ENCODE assay signal across 11 mouse cellular contexts in genomic region chr11:115179191-115179590, GRCm38 (mm10). TPM values are rescaled to one million over a fixed set of nuclear protein-coding genes. Genes with fewer than 3 reads are reported as not detected.
DNase-seq lines count a peak whose midpoint lies in the region; ATAC-seq and TF ChIP-seq lines count a peak whose summit lies in the region.
"Had no signal": no experiment of that assay in that cellular context is flagged by ENCODE, and none has a peak within 500 bp of the region (broad histone marks: within the 10 kb centered on the region; RNA-seq: fewer than 3 reads in every experiment).

No protein-coding gene starts in this region.

- 0 out of 2 replicates have a peak, but pooled peaks cover 5% of the 10 kb centered on the region for H3K27me3 ChIP-seq in embryonic facial prominence, embryonic 14.5 days (replicated peaks; ENCODE audit: control insufficient read depth, insufficient read depth, low read length)
- H3K27me3 ChIP-seq in embryonic facial prominence, embryonic 10.5 days (replicated peaks; ENCODE audit: low read depth, poor library complexity, severe bottlenecking): peaks cover 37% of the 10 kb centered on the region
- H3K27me3 ChIP-seq in liver, embryonic 15.5 days: no peaks in the 10 kb centered on the region
- no peaks in the 10 kb centered on the region for H3K27me3 ChIP-seq in liver, embryonic 11.5 days (replicated peaks; ENCODE audit: control insufficient read depth, insufficient read depth, low read length)
- H3K27me3 ChIP-seq in intestine, embryonic 16.5 days (replicated peaks; ENCODE audit: control insufficient read depth, insufficient read depth, low read length): no peaks in the 10 kb centered on the region
- H3K27me3 ChIP-seq in small intestine, adult 2 months (ENCODE audit: control insufficient read depth, insufficient read depth, low read length): no peaks in the 10 kb centered on the region

- no peak for DNase-seq in embryonic facial prominence, embryonic 14.5 days (ENCODE audit: low spot score)
- no peak for DNase-seq in embryonic facial prominence, embryonic 10.5 days (ENCODE audit: low spot score)
- DNase-seq in liver, embryonic 11.5 days (ENCODE audit: low spot score): no peak
- DNase-seq in spleen, adult 12 weeks (ENCODE audit: low spot score): no peak
- no peak for DNase-seq in urinary bladder, adult 18-20 months (ENCODE audit: low spot score in 2 of 2)
- DNase-seq: gastrocnemius, postnatal 36 days; kidney, postnatal 10 days; lung, postnatal 14 days had no signal

- no peak for TF ChIP-seq POLR2A in small intestine, adult 2 months (IDR thresholded peaks at IDR 0.05; ENCODE audit: low read depth, low read length)

- no peak overlapping the region for H3K4me3 ChIP-seq in embryonic facial prominence, embryonic 14.5 days (ENCODE audit: low read depth, low read length)
- no peak overlapping the region for H3K4me3 ChIP-seq in embryonic facial prominence, embryonic 10.5 days
- no peak overlapping the region for H3K4me3 ChIP-seq in liver, embryonic 15.5 days (replicated peaks)
- no peak overlapping the region for H3K4me3 ChIP-seq in liver, embryonic 11.5 days (ENCODE audit: low read depth, low read length)
- no peak overlapping the region for H3K4me3 ChIP-seq in intestine, embryonic 16.5 days (ENCODE audit: low read length)
- no peak overlapping the region for H3K4me3 ChIP-seq in small intestine, adult 2 months (ENCODE audit: low read depth, low read length)

- H3K36me3 ChIP-seq in embryonic facial prominence, embryonic 14.5 days (ENCODE audit: control insufficient read depth, insufficient read depth, low read length): peaks cover 8% of the 10 kb centered on the region; the same call in 1 of the 2 replicates
- H3K36me3 ChIP-seq in embryonic facial prominence, embryonic 10.5 days (replicated peaks): peaks cover 15% of the 10 kb centered on the region
- peaks cover 38% of the 10 kb centered on the region for H3K36me3 ChIP-seq in liver, embryonic 15.5 days (replicated peaks)
- H3K36me3 ChIP-seq in liver, embryonic 11.5 days (ENCODE audit: control insufficient read depth, insufficient read depth, low read length): peaks cover 9% of the 10 kb centered on the region; the same call in 1 of the 2 replicates
- H3K36me3 ChIP-seq in intestine, embryonic 16.5 days (ENCODE audit: control insufficient read depth, insufficient read depth, low read length): no peaks in the 10 kb centered on the region; the same call in 1 of the 2 replicates
- peaks cover 79% of the 10 kb centered on the region for H3K36me3 ChIP-seq in small intestine, adult 2 months (ENCODE audit: control insufficient read depth, insufficient read depth, low read length)

- H3K4me2 ChIP-seq in embryonic facial prominence, embryonic 14.5 days (ENCODE audit: low read depth, low read length): no peak overlapping the region
- no peak overlapping the region for H3K4me2 ChIP-seq in liver, embryonic 15.5 days
- no peak overlapping the region for H3K4me2 ChIP-seq in liver, embryonic 11.5 days
- H3K4me2 ChIP-seq in intestine, embryonic 16.5 days (ENCODE audit: low read depth, low read length): no peak overlapping the region

- H3K9me3 ChIP-seq in embryonic facial prominence, embryonic 14.5 days (ENCODE audit: control insufficient read depth, low read length): no peaks in the 10 kb centered on the region
- no peaks in the 10 kb centered on the region for H3K9me3 ChIP-seq in embryonic facial prominence, embryonic 10.5 days
- H3K9me3 ChIP-seq in liver, embryonic 15.5 days (replicated peaks): no peaks in the 10 kb centered on the region
- no peaks in the 10 kb centered on the region for H3K9me3 ChIP-seq in liver, embryonic 11.5 days (ENCODE audit: control insufficient read depth, low read length)
- H3K9me3 ChIP-seq in intestine, embryonic 16.5 days (ENCODE audit: control insufficient read depth, low read length): no peaks in the 10 kb centered on the region

- peaks cover 20% of the 10 kb centered on the region for H3K4me1 ChIP-seq in embryonic facial prominence, embryonic 14.5 days (ENCODE audit: control insufficient read depth, insufficient read depth, low read length)
- H3K4me1 ChIP-seq in embryonic facial prominence, embryonic 10.5 days: peaks cover 57% of the 10 kb centered on the region
- peaks cover 60% of the 10 kb centered on the region for H3K4me1 ChIP-seq in liver, embryonic 15.5 days (replicated peaks)
- H3K4me1 ChIP-seq in liver, embryonic 11.5 days (replicated peaks; ENCODE audit: control insufficient read depth, insufficient read depth, low read length): peaks cover 34% of the 10 kb centered on the region
- peaks cover 65% of the 10 kb centered on the region for H3K4me1 ChIP-seq in intestine, embryonic 16.5 days (ENCODE audit: control insufficient read depth, insufficient read depth, low read length)
- H3K4me1 ChIP-seq in small intestine, adult 2 months (ENCODE audit: control insufficient read depth, insufficient read depth, insufficient read length, low read length): peaks cover 67% of the 10 kb centered on the region

- no peak overlapping the region for H3K9ac ChIP-seq in embryonic facial prominence, embryonic 14.5 days (ENCODE audit: low read depth, low read length)
- H3K9ac ChIP-seq in liver, embryonic 15.5 days: no peak overlapping the region
- no peak overlapping the region for H3K9ac ChIP-seq in liver, embryonic 11.5 days (ENCODE audit: low read depth, low read length)
- H3K9ac ChIP-seq in intestine, embryonic 16.5 days (ENCODE audit: low read depth, low read length): peak overlapping the region; percentile 6

- no peak for TF ChIP-seq CTCF in small intestine, adult 2 months (IDR thresholded peaks at IDR 0.05; ENCODE audit: extremely low read depth, insufficient read length, insufficient replicate concordance, low read depth, low read length)

- WGBS in embryonic facial prominence, embryonic 14.5 days: 41% methylated on average over 6 of the region's 6 CpGs
- WGBS in embryonic facial prominence, embryonic 10.5 days: 39% methylated on average over 6 of the region's 6 CpGs
- WGBS in liver, embryonic 15.5 days (ENCODE audit: insufficient replicate concordance): 68% methylated on average over 6 of the region's 6 CpGs
- WGBS in liver, embryonic 11.5 days: 75% methylated on average over 6 of the region's 6 CpGs
- WGBS in intestine, embryonic 16.5 days: 61% methylated on average over 6 of the region's 6 CpGs
- WGBS in small intestine, adult 2 months: 70% methylated on average over 6 of the region's 6 CpGs

- no peak overlapping the region; the same call in 1 of the 2 replicates for H3K27ac ChIP-seq in embryonic facial prominence, embryonic 14.5 days (replicated peaks; ENCODE audit: low read depth, low read length)
- H3K27ac ChIP-seq in embryonic facial prominence, embryonic 10.5 days (replicated peaks): no peak overlapping the region
- peak overlapping the region; percentile 33; the same call in 1 of the 2 replicates for H3K27ac ChIP-seq in liver, embryonic 15.5 days (replicated peaks)
- H3K27ac ChIP-seq in liver, embryonic 11.5 days (ENCODE audit: low read depth, low read length): no peak overlapping the region
- peak overlapping the region; percentile 23 for H3K27ac ChIP-seq in intestine, embryonic 16.5 days (ENCODE audit: low read length)
- peak overlapping the region; percentile 93 for H3K27ac ChIP-seq in small intestine, adult 2 months (ENCODE audit: insufficient read depth, low read depth, low read length)

- ATAC-seq in embryonic facial prominence, embryonic 14.5 days (ENCODE audit: low read depth): peak; percentile 35; the same call in 1 of the 2 replicates
- ATAC-seq in liver, embryonic 15.5 days (ENCODE audit: insufficient read depth): no peak
- ATAC-seq in liver, embryonic 11.5 days (replicated peaks; ENCODE audit: low FRiP score): no peak
- no peak for ATAC-seq in intestine, embryonic 16.5 days

RNA-seq across cellular contexts. Expression of gene Tmem104, which starts 8.1 kb away (rescaled TPM):
- 12.5 and 14.9 TPM in 2 replicates for polyA plus RNA-seq in embryonic facial prominence, embryonic 14.5 days (2014; fragmentation: Nextera tagmentation; extraction: Ambion mirVana)
- 10.1 and 10.3 TPM in 2 replicates for polyA plus RNA-seq in embryonic facial prominence, embryonic 10.5 days (2016; fragmentation: Nextera tagmentation; extraction: Ambion mirVana)
- polyA plus RNA-seq in liver, embryonic 15.5 days (2015; fragmentation: Nextera tagmentation; extraction: Ambion mirVana): 5.1 and 6.0 TPM in 2 replicates
- polyA plus RNA-seq in liver, embryonic 11.5 days (2014; fragmentation: Nextera tagmentation; extraction: Ambion mirVana): 10.8 and 13.1 TPM in 2 replicates
- 11.6 and 13.2 TPM in 2 replicates for polyA plus RNA-seq in intestine, embryonic 16.5 days (2015; fragmentation: Nextera tagmentation; extraction: Ambion mirVana)
- 10.0 and 21.0 TPM in 2 replicates for polyA plus RNA-seq in small intestine, adult 2 months (2012; rRNA removed)

RNA-seq across cellular contexts. Expression of gene Nat9, which starts 8.5 kb away (rescaled TPM):
- 20.0 and 23.3 TPM in 2 replicates for polyA plus RNA-seq in embryonic facial prominence, embryonic 14.5 days (2014; fragmentation: Nextera tagmentation; extraction: Ambion mirVana)
- 18.2 and 18.4 TPM in 2 replicates for polyA plus RNA-seq in embryonic facial prominence, embryonic 10.5 days (2016; fragmentation: Nextera tagmentation; extraction: Ambion mirVana)
- 9.9 and 11.6 TPM in 2 replicates for polyA plus RNA-seq in liver, embryonic 15.5 days (2015; fragmentation: Nextera tagmentation; extraction: Ambion mirVana)
- polyA plus RNA-seq in liver, embryonic 11.5 days (2014; fragmentation: Nextera tagmentation; extraction: Ambion mirVana): 17.0 and 20.1 TPM in 2 replicates
- 24.9 and 26.5 TPM in 2 replicates for polyA plus RNA-seq in intestine, embryonic 16.5 days (2015; fragmentation: Nextera tagmentation; extraction: Ambion mirVana)
- polyA plus RNA-seq in small intestine, adult 2 months (2012; rRNA removed): 22.7 and 35.6 TPM in 2 replicates

RNA-seq across cellular contexts. Expression of gene Slc9a3r1, which starts 16.1 kb away (rescaled TPM):
- polyA plus RNA-seq in embryonic facial prominence, embryonic 14.5 days (2014; fragmentation: Nextera tagmentation; extraction: Ambion mirVana): 40.6 and 43.5 TPM in 2 replicates
- polyA plus RNA-seq in embryonic facial prominence, embryonic 10.5 days (2016; fragmentation: Nextera tagmentation; extraction: Ambion mirVana): 39.2 and 42.5 TPM in 2 replicates
- 76.4 and 82.1 TPM in 2 replicates for polyA plus RNA-seq in liver, embryonic 15.5 days (2015; fragmentation: Nextera tagmentation; extraction: Ambion mirVana)
- polyA plus RNA-seq in liver, embryonic 11.5 days (2014; fragmentation: Nextera tagmentation; extraction: Ambion mirVana): 117 and 121 TPM in 2 replicates
- 380 and 424 TPM in 2 replicates for polyA plus RNA-seq in intestine, embryonic 16.5 days (2015; fragmentation: Nextera tagmentation; extraction: Ambion mirVana)
- 314 and 949 TPM in 2 replicates for polyA plus RNA-seq in small intestine, adult 2 months (2012; rRNA removed)

RNA-seq across cellular contexts. Expression of gene Cd300lf, which starts 45.4 kb away (rescaled TPM):
- 0.14 and 0.56 TPM in 2 replicates for polyA plus RNA-seq in embryonic facial prominence, embryonic 14.5 days (2014; fragmentation: Nextera tagmentation; extraction: Ambion mirVana)
- 0.19 TPM in 1 of 2 replicates, not detected in the other for polyA plus RNA-seq in embryonic facial prominence, embryonic 10.5 days (2016; fragmentation: Nextera tagmentation; extraction: Ambion mirVana)
- polyA plus RNA-seq in liver, embryonic 15.5 days (2015; fragmentation: Nextera tagmentation; extraction: Ambion mirVana): 4.5 and 4.8 TPM in 2 replicates
- 0.63 and 0.86 TPM in 2 replicates for polyA plus RNA-seq in liver, embryonic 11.5 days (2014; fragmentation: Nextera tagmentation; extraction: Ambion mirVana)
- polyA plus RNA-seq in intestine, embryonic 16.5 days (2015; fragmentation: Nextera tagmentation; extraction: Ambion mirVana): 1.2 and 1.6 TPM in 2 replicates
- polyA plus RNA-seq in small intestine, adult 2 months (2012; rRNA removed): 3.9 and 6.9 TPM in 2 replicates

Comparison
In these comparisons a context has a peak if more than half of its experiments do, and no peak if none do; other contexts are left out.
1. H3K27ac ChIP-seq: peak in liver, embryonic 15.5 days (single experiment), intestine, embryonic 16.5 days (single experiment) and small intestine, adult 2 months (single experiment); none in embryonic facial prominence, embryonic 14.5 days (single experiment), embryonic facial prominence, embryonic 10.5 days (single experiment) and liver, embryonic 11.5 days (single experiment).